Mouse (Mus musculus): Measurements from ENCODE around the gene Gm3115. TPM values are rescaled to one million over a fixed set of nuclear protein-coding genes. Genes with fewer than 3 reads are reported as not detected.

The Gm3115 gene
- polyA plus RNA-seq (2014; fragmentation: Illumina TruSeq; extraction: RNeasy Lipid Tissue Mini Kit (QIAGEN cat#74804); ENCODE audit: low read depth, low replicate concordance): not detected

DNA sequence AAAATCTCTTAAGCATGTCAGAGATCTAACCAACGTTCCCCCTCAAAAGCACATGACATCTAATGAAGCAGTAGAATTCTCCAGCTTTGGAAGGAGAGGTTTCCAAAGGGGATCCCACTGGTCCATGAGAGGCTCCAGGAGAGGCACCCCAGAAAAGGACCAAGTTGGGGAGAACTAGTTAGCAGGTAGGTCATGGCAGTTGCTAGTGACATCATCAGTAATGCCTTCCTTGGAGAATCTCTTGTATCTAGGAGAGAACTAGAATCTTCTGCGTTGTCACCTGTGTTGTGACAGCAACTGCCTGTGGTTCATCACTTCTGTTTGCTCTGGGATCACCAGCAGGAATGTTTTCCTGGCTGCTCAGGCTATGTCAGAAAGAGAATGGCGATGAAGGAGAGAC, at the start of gene Gm3115:
Gene Gm3115 (plus strand): TSS at position 301 of the 400 bp plus-strand sequence.

DNA sequence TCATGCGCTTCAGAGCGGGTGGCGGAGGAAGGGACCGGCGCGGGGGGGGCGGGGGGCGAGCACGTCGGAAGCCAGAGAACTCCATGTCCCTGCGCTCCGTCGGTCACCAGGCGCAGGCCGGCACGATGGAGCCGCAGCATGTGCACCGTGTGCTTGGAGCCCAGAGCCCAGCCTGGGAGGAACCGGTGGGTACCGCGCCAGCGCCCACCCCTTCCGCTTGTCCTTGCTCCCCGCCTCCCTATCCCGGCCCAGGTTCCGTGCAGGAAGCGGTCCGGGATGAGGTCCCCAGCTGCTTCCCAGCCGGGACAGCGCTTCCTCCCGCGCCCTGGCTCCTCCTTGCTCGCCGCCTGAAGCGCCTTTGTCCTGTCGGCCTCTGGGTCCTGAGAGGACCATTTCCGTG, 26.5 kb downstream of the Gm3115 start, which contains the start of gene Gm8108:
Gene Gm8108 (plus strand): TSS at position 101 of the 400 bp plus-strand sequence.

Other genes with a start within 250 kb of the Gm3115 start
- gene Gm3033, start 237.9 kb upstream of the Gm3115 start, polyA plus RNA-seq (2014; fragmentation: Illumina TruSeq; extraction: RNeasy Lipid Tissue Mini Kit (QIAGEN cat#74804); ENCODE audit: low read depth, low replicate concordance): not detected
- not detected for gene Gm2916, start 199.9 kb upstream of the Gm3115 start, polyA plus RNA-seq (2014; fragmentation: Illumina TruSeq; extraction: RNeasy Lipid Tissue Mini Kit (QIAGEN cat#74804); ENCODE audit: low read depth, low replicate concordance)
- not detected for gene Gm3029, start 152.4 kb upstream of the Gm3115 start, polyA plus RNA-seq (2014; fragmentation: Illumina TruSeq; extraction: RNeasy Lipid Tissue Mini Kit (QIAGEN cat#74804); ENCODE audit: low read depth, low replicate concordance)
- gene Gm3095, start 120.6 kb upstream of the Gm3115 start, polyA plus RNA-seq (2014; fragmentation: Illumina TruSeq; extraction: RNeasy Lipid Tissue Mini Kit (QIAGEN cat#74804); ENCODE audit: low read depth, low replicate concordance): not detected
- not detected for gene Gm3099, start 85.7 kb upstream of the Gm3115 start, polyA plus RNA-seq (2014; fragmentation: Illumina TruSeq; extraction: RNeasy Lipid Tissue Mini Kit (QIAGEN cat#74804); ENCODE audit: low read depth, low replicate concordance)
- not detected for gene Gm5796, start 60.2 kb upstream of the Gm3115 start, polyA plus RNA-seq (2014; fragmentation: Illumina TruSeq; extraction: RNeasy Lipid Tissue Mini Kit (QIAGEN cat#74804); ENCODE audit: low read depth, low replicate concordance)
- not detected for gene Gm8108, start 26.4 kb downstream of the Gm3115 start, polyA plus RNA-seq (2014; fragmentation: Illumina TruSeq; extraction: RNeasy Lipid Tissue Mini Kit (QIAGEN cat#74804); ENCODE audit: low read depth, low replicate concordance)
- gene Gm3127, start 80.9 kb downstream of the Gm3115 start, polyA plus RNA-seq (2014; fragmentation: Illumina TruSeq; extraction: RNeasy Lipid Tissue Mini Kit (QIAGEN cat#74804); ENCODE audit: low read depth, low replicate concordance): not detected
- gene Gm2974, start 98.5 kb downstream of the Gm3115 start, polyA plus RNA-seq (2014; fragmentation: Illumina TruSeq; extraction: RNeasy Lipid Tissue Mini Kit (QIAGEN cat#74804); ENCODE audit: low read depth, low replicate concordance): not detected
- not detected for gene Gm3138, start 165.5 kb downstream of the Gm3115 start, polyA plus RNA-seq (2014; fragmentation: Illumina TruSeq; extraction: RNeasy Lipid Tissue Mini Kit (QIAGEN cat#74804); ENCODE audit: low read depth, low replicate concordance)
- not detected for gene Gm3149, start 233.2 kb downstream of the Gm3115 start, polyA plus RNA-seq (2014; fragmentation: Illumina TruSeq; extraction: RNeasy Lipid Tissue Mini Kit (QIAGEN cat#74804); ENCODE audit: low read depth, low replicate concordance)

Measured in adrenal gland, adult 10 weeks (tissue).